Mouse (Mus musculus) CH12.LX (cell line): Measurements from ENCODE around the gene Hlcs.

Experiments used
- CTCF ChIP-seq, 2 experiments: IDR thresholded peaks in 1 of 2; conservative IDR thresholded peaks in 1 of 2; 2 replicates each; pipeline ENCODE4 v1.5.1; 2011 to 2012; ENCODE audit warnings: low read depth in 2 of 2, low read length in 2 of 2, improper control_type of control experiment in 1 of 2, inconsistent platforms in 1 of 2, mild to moderate bottlenecking in 1 of 2, moderate library complexity in 1 of 2
- E2F4 ChIP-seq: IDR thresholded peaks from 2 replicates; pipeline ENCODE4 v1.6.1; 2011; ENCODE audit warnings: low read depth, low read length, improper control_type of control experiment; ENCODE audit not compliant: insufficient replicate concordance
- EP300 ChIP-seq: IDR thresholded peaks from 2 replicates; pipeline ENCODE4 v1.6.1; 2011; ENCODE audit warnings: low read length, improper control_type of control experiment
- HCFC1 ChIP-seq: IDR thresholded peaks from 2 replicates; pipeline ENCODE4 v1.6.1; 2012; ENCODE audit warnings: low read depth, mild to moderate bottlenecking, inconsistent platforms, low read length, improper control_type of control experiment
- MAZ ChIP-seq: IDR thresholded peaks from 2 replicates; pipeline ENCODE4 v1.6.1; 2012; ENCODE audit warnings: low read depth, mild to moderate bottlenecking, inconsistent platforms, low read length, improper control_type of control experiment, moderate library complexity
- MEF2A ChIP-seq: IDR thresholded peaks from 2 replicates; pipeline ENCODE4 v1.6.1; 2014; ENCODE audit warnings: low read depth, mild to moderate bottlenecking, inconsistent platforms, low read length, improper control_type of control experiment, borderline replicate concordance
- SMC3 ChIP-seq: IDR thresholded peaks from 2 replicates; pipeline ENCODE4 v1.6.1; 2011; ENCODE audit warnings: low read depth, low read length, improper control_type of control experiment

DNA sequence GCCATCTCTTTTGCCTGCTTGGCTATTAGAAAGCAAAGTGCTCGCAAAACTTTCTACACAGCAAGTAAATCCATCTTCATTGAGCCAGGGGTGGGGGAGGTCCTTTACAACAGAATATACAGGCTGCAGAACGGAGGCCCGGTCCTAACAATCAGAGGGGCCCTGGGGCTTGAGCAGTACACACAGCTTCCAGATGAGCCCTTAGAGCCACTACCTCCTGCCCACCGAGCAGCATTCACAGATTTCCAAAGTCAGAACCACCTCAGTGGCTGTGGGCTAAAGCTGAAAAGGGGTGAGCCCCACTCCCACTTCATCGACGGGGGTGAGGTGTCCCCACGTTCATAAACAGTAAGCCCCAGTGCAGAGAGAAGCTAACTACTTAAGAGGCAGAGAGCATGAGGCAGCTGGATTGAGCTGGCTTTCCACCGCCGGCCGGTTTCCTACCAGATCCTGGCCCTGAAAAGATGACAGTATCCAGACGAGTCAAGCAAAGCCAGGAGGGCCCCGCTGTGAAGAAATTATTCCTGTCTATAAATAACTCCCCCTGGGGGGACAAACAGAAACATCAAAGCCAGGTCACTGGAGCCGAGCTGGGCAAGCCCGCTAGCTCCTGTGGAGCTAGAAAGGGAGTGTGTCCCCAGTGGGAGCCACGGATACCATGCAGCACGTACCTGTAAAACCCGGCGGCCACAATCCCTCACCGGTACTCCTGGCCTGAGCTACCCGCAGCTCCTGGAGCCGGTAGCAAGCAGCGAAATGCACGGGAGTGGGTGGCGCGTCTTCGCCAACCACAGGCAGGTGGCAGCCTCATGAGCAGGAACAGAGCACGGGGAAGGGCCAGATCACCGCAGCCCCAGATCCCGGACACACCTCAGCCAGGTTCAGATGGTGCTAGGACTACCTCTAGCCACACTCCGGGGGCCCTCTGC lies 10.8 kb downstream of the Hlcs start:
- TF ChIP-seq HCFC1 (no peak), CTCF (conservative IDR thresholded peaks at IDR 0.05 in 1 of 2, IDR thresholded peaks at IDR 0.05 in 1 of 2; ENCODE audit: low read depth in 2 of 2, low read length in 2 of 2) (peak in 1 of 2 experiments; percentile 28; a peak in 2 of 4 replicates), MEF2A (no peak), EP300 (no peak), SMC3 (peak; percentile 8; the same call in 1 of the 2 replicates), E2F4 (no peak), MAZ (no peak)
